Mouse (Mus musculus): ENCODE results near the gene Pdpn. TPM values are rescaled to one million over a fixed set of nuclear protein-coding genes. Genes with fewer than 3 reads are reported as not detected.

Pdpn gene
- polyA plus RNA-seq, 1 experiment from 2014 or later, result 22.9 TPM

GRCm38 (mm10) chr4:143239117-143239516 lies 60.2 kb downstream of the Pdpn start:
- no peak for ATAC-seq (replicated peaks; ENCODE audit: insufficient number of reproducible peaks, insufficient read depth, low FRiP score, low read depth)
- no peaks in the 10 kb centered on the region for H3K36me3 ChIP-seq
- no peak overlapping the region for H3K4me2 ChIP-seq
- H3K9ac ChIP-seq, result no peak overlapping the region
- H3K4me3 ChIP-seq, result no peak overlapping the region
- no peaks in the 10 kb centered on the region for H3K9me3 ChIP-seq (replicated peaks)
- H3K4me1 ChIP-seq (replicated peaks), result peaks cover 4% of the 10 kb centered on the region; the same call in 1 of the 2 replicates
- H3K27me3 ChIP-seq, result no peaks in the 10 kb centered on the region
- no peak overlapping the region for H3K27ac ChIP-seq
- WGBS, result 83% methylated on average over 5 of the region's 5 CpGs

- H3K9me3 ChIP-seq (replicated peaks), result no peaks in the 10 kb centered on the region
- H3K4me3 ChIP-seq, result peak overlapping the region; percentile 17
- peak overlapping the region; percentile 50 for H3K4me2 ChIP-seq
- H3K27ac ChIP-seq, result no peak overlapping the region
- no peak for ATAC-seq (replicated peaks; ENCODE audit: insufficient number of reproducible peaks, insufficient read depth, low FRiP score, low read depth)
- H3K36me3 ChIP-seq, result no peaks in the 10 kb centered on the region
- H3K27me3 ChIP-seq, result no peaks in the 10 kb centered on the region
- H3K9ac ChIP-seq, result 0 out of 2 replicates have a peak overlapping the region, but pooled peaks have one; percentile 11
- WGBS, result 19% methylated on average over 23 of the region's 23 CpGs
- H3K4me1 ChIP-seq (replicated peaks), result peaks cover 4% of the 10 kb centered on the region; the same call in 1 of the 2 replicates
Observed at GRCm38 (mm10) chr4:143238241-143239031, 60.9 kb downstream of the Pdpn start.

- Histone ChIP-seq H3K27ac (no peak overlapping the region), H3K27me3 (no peaks in the 10 kb centered on the region), H3K4me2 (no peak overlapping the region), H3K9ac (no peak overlapping the region), H3K36me3 (no peaks in the 10 kb centered on the region), H3K4me1 (replicated peaks) (no peaks in the 10 kb centered on the region), H3K9me3 (replicated peaks) (no peaks in the 10 kb centered on the region), H3K4me3 (no peak overlapping the region)
- ATAC-seq (replicated peaks; ENCODE audit: insufficient number of reproducible peaks, insufficient read depth, low FRiP score, low read depth), result no peak; the same call in 1 of the 2 replicates
- 86% methylated on average over 10 of the region's 10 CpGs for WGBS
Observed at GRCm38 (mm10) chr4:143231790-143232422, 67.5 kb downstream of the Pdpn start.

GRCm38 (mm10) chr4:143231110-143231509 lies 68.3 kb downstream of the Pdpn start:
- H3K4me1 ChIP-seq (replicated peaks), result no peaks in the 10 kb centered on the region
- H3K27me3 ChIP-seq, result no peaks in the 10 kb centered on the region
- no peak for ATAC-seq (replicated peaks; ENCODE audit: insufficient number of reproducible peaks, insufficient read depth, low FRiP score, low read depth)
- H3K27ac ChIP-seq, result no peak overlapping the region
- no peaks in the 10 kb centered on the region for H3K36me3 ChIP-seq
- H3K4me2 ChIP-seq, result no peak overlapping the region
- WGBS, result 70% methylated on average over 3 of the region's 3 CpGs
- H3K9me3 ChIP-seq (replicated peaks), result no peaks in the 10 kb centered on the region
- no peak overlapping the region for H3K4me3 ChIP-seq
- H3K9ac ChIP-seq, result no peak overlapping the region

- Histone ChIP-seq H3K9ac (no peak overlapping the region), H3K4me2 (no peak overlapping the region), H3K27me3 (no peaks in the 10 kb centered on the region), H3K27ac (no peak overlapping the region), H3K36me3 (no peaks in the 10 kb centered on the region), H3K4me1 (replicated peaks) (no peaks in the 10 kb centered on the region), H3K9me3 (replicated peaks) (no peaks in the 10 kb centered on the region), H3K4me3 (no peak overlapping the region)
- no peak for ATAC-seq (replicated peaks; ENCODE audit: insufficient number of reproducible peaks, insufficient read depth, low FRiP score, low read depth)
- WGBS, result 50% methylated on average over 5 of the region's 5 CpGs
Observed at GRCm38 (mm10) chr4:143227976-143228375, 71.4 kb downstream of the Pdpn start.

- Histone ChIP-seq H3K4me3 (no peak overlapping the region), H3K9me3 (replicated peaks) (no peaks in the 10 kb centered on the region), H3K36me3 (no peaks in the 10 kb centered on the region), H3K27me3 (no peaks in the 10 kb centered on the region), H3K4me2 (no peak overlapping the region), H3K4me1 (replicated peaks) (no peaks in the 10 kb centered on the region), H3K9ac (no peak overlapping the region), H3K27ac (no peak overlapping the region)
- 21% methylated on average over 9 of the region's 9 CpGs for WGBS
- ATAC-seq (replicated peaks; ENCODE audit: insufficient number of reproducible peaks, insufficient read depth, low FRiP score, low read depth), result no peak
Observed at GRCm38 (mm10) chr4:143225886-143226285, 73.5 kb downstream of the Pdpn start.

GRCm38 (mm10) chr4:143219316-143219751 lies 80.0 kb downstream of the Pdpn start:
- no peak for ATAC-seq (replicated peaks; ENCODE audit: insufficient number of reproducible peaks, insufficient read depth, low FRiP score, low read depth)
- WGBS, result 58% methylated on average over 9 of the region's 9 CpGs
- Histone ChIP-seq H3K4me3 (no peak overlapping the region), H3K27ac (no peak overlapping the region), H3K4me2 (no peak overlapping the region), H3K27me3 (0 out of 2 replicates have a peak, but pooled peaks cover 3% of the 10 kb centered on the region), H3K36me3 (no peaks in the 10 kb centered on the region), H3K9ac (no peak overlapping the region), H3K4me1 (replicated peaks) (no peaks in the 10 kb centered on the region), H3K9me3 (replicated peaks) (no peaks in the 10 kb centered on the region)

GRCm38 (mm10) chr4:143218858-143219257 lies 80.5 kb downstream of the Pdpn start:
- no peak overlapping the region for H3K9ac ChIP-seq
- no peak overlapping the region for H3K4me3 ChIP-seq
- no peak overlapping the region for H3K4me2 ChIP-seq
- H3K27ac ChIP-seq, result no peak overlapping the region
- H3K27me3 ChIP-seq, result 0 out of 2 replicates have a peak, but pooled peaks cover 3% of the 10 kb centered on the region
- no peak for ATAC-seq (replicated peaks; ENCODE audit: insufficient number of reproducible peaks, insufficient read depth, low FRiP score, low read depth)
- H3K36me3 ChIP-seq, result no peaks in the 10 kb centered on the region
- H3K4me1 ChIP-seq (replicated peaks), result no peaks in the 10 kb centered on the region
- 75% methylated on average over 2 of the region's 2 CpGs for WGBS
- no peaks in the 10 kb centered on the region for H3K9me3 ChIP-seq (replicated peaks)

Other genes starting within 250 kb of the Pdpn start
- 6.6 and 7.8 TPM in 2 replicates for gene Prdm2, start 86.6 kb downstream of the Pdpn start, polyA plus RNA-seq (2015; fragmentation: Nextera tagmentation; extraction: Ambion mirVana)
- 0.11 and 0.25 TPM in 2 replicates for gene Lrrc38, start 50.2 kb upstream of the Pdpn start, polyA plus RNA-seq (2015; fragmentation: Nextera tagmentation; extraction: Ambion mirVana)
- gene Pramel1, start 94.9 kb upstream of the Pdpn start, polyA plus RNA-seq (2015; fragmentation: Nextera tagmentation; extraction: Ambion mirVana), result not detected in 2 replicates
- gene Pramef8, start 112.9 kb upstream of the Pdpn start, polyA plus RNA-seq (2015; fragmentation: Nextera tagmentation; extraction: Ambion mirVana), result 11.0 and 13.1 TPM in 2 replicates
- gene Oog4, start 150.8 kb upstream of the Pdpn start, polyA plus RNA-seq (2015; fragmentation: Nextera tagmentation; extraction: Ambion mirVana), result not detected in 2 replicates
- gene Gm13043, start 211.8 kb upstream of the Pdpn start, polyA plus RNA-seq (2015; fragmentation: Nextera tagmentation; extraction: Ambion mirVana), result not detected in 2 replicates
- gene Gm13040, start 236.4 kb upstream of the Pdpn start, polyA plus RNA-seq (2015; fragmentation: Nextera tagmentation; extraction: Ambion mirVana), result not detected in 2 replicates

Data from heart, embryonic 15.5 days (tissue).